Mouse (Mus musculus) B cell, adult 2 months (primary cell): ENCODE data around the gene Ganab.
"Not testable (repeated sequence)": the region's sequence is repeated elsewhere in the genome, so short reads cannot be mapped to it uniquely, and the experiment has no call there.

ENCODE experiments used
- DNase-seq, 2 experiments: peaks; one replicate each; pipeline ENCODE4 v3.0.0; 2022

Gene Ganab

DNA sequence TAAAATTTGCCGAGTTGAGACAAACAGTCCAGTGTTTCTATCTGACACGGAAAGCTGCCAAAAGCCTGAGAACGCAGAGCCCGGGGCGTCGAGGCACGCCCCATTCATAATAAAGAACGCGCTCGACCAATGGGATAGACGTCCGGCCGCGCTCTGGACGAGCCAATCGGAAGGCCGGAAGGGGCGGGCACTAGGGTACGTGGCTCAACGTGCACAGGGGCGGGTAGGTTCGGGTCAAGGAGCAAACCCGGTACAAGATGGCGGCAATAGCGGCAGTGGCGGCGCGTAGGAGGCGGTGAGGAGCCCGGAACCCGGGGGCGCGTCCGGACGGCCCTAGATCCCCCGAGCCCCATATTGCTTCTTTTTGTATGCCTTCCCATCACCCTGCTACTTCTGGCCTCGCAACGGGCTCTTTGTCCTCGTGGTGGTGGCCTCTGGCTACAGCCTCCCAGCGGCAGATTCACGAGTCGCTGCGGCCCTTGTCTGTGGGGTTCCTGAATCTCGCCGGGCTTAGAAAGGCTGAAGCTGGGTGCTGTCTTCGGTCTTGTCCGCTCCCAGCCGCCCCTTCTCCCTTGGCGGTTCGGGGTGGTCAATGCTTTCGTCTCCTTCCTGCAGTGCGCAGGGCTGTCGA, at the start of gene Ganab:
Ganab (plus strand) TSS at position 207 of the 631 bp plus-strand sequence.
- DNase-seq: peak; percentile 96

DNA sequence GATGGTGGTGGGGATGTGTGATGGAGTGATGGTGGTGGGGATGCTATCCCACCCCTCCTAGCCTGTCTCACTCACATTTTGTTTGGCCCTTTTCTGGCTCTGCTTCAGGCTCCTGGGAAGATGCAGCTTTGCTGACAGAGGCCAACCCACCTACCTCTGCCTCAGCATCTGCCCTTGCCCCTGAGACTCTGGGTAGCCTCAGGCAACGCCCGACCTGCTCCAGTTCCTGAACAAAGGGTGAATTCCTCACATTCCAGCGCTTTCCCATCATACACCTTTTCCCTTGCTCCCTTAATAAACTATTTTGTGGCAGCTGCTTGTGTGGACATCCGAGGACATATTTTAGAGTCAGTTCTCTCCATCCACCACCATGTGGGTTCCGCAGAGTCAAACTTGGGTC, 49.5 kb upstream of the Ganab start:
- DNase-seq: no peak

DNA sequence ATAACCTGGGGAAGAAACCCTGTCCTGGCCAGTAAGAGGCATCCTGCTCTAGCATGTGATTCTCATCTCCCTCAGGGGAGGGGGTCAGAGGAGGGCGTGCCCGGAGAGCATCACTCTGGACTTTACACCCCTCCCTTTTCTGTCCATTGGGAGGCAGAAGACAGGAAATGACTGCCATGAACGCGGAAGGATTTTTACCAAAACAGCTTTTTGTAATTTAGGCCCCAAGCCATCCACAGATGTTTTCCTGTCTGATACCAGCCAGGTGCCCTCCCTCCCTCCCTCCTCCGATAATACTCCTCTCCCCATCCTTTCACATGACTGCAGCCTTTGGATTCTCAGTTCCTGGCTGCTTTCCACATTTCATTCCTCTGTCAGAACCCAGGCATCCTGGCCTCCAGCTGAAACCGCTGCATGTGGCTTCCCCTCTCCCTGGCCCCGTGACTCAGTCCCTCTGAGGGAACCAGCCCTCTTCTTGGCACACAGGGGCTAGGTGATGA, 47.4 kb upstream of the Ganab start, which contains the start of gene Lrrn4cl:
Lrrn4cl (plus strand) TSS at position 367 of the 500 bp plus-strand sequence.
- no peak for DNase-seq

DNA sequence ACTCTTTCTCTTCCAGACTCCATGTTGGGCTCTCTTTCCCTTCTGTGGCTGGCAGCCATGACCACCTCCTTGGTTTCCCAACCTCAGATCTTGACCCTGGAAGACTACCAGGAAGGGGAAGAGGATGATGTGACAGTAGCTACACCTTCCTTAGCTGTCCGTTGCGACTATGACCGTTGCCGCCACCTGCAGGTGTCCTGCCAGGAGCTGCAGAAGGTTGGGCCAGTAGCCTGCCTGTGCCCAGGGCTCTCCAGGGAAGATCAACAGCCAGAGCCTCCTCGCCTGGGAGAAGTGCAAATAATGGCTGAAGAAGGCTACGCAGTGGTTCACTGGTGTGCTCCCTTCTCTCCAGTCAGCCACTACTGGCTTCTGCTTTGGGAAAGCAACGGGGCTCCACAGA, 46.2 kb upstream of the Ganab start:
- no peak for DNase-seq

DNA sequence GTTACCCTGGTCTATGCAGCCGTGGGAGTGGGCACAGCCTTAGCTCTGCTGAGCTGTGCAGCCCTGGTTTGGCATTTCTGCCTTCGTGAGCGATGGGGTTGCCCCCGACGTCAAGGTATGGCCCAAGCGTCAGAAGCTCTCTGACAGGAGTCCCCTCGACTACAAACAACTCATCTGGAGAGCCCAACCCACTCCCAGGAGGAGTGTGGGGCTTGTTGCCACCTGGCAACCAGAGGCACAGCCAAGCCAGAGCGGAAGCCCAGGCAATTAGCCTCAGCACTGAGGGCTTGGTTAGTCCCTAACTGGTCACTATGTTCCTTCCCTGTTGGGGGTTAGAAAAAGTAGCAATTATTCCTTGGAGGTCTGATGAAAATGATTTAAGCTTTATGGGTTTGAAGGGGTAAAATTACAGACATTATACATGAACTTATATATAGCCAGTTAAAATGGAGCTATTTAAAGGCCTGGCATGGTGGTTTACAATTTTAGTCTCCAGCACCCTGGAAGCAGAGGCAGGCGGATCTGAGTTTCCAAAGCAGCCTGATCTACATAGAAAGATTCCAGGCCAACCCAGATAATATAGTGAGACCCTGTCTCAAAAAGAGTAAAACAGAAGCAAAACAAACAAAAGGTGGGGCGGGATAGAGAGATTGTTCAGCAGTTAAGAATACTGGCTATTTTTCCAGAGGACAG, 45.5 kb upstream of the Ganab start:
- DNase-seq: no peak

DNA sequence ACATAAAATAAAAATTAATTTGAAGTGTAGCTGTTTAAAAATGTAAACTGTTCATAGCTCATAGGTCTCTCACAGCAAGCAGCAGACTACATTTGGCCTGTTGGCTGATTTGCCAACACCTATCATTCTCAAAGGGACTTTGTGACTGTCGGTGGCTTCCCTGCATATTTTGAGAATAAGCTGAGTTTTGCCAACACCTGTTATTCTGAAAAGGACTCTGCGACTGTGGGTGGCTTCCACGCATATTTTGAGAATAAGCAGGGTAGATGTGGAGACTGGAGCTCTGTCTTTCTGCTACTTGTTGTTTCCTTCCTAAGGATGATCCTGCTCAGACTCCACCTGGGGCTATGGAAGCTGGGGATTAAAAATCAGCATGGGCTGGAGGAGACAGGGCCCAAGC, 44.8 kb upstream of the Ganab start:
- no peak for DNase-seq

DNA sequence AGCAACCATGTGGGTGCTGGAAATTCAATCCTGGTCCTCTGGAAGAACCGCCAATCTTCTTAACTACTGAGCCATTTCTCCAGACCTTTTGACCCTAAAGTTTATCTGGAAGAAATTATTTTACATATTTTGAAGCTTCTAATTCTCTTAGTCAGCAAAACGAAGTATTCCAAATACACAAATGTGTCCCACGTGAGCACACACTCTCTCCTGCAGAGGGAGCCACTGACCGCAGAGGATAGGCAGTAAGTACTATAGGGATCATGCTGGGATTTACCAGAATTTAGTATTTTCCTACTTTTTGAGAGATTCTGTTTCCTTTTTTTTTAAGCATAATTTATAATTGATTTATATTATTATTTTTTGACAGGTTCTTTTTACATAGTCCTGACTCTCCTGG, 40.2 kb upstream of the Ganab start:
- peak; percentile 41 to 46 for DNase-seq

DNA sequence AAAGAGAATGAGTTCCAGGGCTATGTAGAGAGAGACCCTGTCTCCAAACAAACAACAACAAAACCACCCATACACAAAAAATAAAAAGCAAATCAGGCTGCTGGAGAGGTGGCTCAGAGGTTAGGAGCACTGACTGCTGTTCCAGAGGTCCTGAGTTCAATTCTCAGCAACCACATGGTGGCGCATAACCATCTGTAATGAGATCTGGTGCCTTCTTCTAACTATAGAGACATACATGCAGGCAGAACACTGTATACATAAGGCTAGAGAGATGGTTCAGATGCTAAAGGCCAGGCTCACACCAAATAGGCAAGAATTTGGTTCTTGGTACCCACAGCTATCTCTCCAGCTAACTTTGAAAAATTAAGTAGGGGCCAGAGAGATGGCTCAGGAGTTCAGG, 38.9 kb upstream of the Ganab start:
- peak; percentile 59 to 61 for DNase-seq

DNA sequence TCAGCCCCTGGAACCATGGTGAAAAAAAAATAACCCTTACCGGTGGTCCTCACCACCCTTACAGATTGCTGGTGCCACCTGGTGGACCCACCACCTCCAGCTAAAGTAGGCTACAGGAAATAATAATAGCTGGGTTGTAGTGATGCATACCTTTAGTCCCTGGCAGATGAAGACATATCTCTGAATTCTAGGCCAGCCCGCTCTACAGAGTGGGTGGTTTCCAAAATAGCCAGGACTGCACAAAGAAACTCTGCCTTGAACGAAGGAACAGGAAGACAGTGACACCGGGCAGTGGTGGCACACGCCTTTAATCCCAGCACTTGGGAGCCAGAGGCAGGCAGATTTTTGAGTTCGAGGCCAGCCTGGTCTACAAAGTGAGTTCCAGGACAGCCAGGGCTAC, 33.6 kb upstream of the Ganab start:
- DNase-seq: no peak

DNA sequence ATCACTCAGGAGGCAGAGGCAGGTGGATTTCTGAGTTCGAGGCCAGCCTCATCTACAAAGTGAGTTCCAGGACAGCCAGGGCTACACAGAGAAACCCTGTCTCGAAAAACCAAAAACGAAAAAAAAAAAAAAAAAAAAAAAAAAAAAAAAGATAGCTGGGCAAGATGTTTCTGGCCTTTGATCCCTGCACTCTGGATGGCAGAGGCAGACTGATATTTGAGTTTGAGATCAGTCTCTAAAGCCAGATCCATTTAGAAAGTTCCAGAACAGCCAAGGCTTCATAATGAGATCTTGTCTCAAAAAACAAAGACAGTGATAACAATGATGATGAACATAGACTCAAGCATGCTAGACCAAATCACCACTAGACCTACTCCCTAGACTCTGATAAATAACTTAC, 27.5 kb upstream of the Ganab start:
- DNase-seq: not testable (repeated sequence)

DNA sequence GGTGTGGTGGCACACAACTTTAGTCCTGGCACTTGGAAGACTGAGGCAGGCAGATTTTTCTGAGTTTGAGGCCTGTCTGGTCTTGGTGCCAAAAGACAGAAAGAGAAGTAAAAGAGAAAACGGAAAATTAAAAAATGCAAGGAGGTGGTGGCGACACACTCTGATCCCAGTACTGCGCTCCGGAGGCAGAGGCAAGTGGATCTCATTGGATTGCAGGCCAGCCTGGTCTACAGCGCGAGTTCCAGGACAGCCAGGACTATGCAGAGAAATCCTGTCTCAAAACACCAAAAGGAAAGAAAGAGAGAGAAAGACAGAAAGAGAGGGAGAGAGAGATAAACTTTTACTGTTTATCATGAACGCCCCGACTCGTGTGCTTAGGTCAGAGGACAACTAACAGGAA, 27.0 kb upstream of the Ganab start:
- no peak for DNase-seq

DNA sequence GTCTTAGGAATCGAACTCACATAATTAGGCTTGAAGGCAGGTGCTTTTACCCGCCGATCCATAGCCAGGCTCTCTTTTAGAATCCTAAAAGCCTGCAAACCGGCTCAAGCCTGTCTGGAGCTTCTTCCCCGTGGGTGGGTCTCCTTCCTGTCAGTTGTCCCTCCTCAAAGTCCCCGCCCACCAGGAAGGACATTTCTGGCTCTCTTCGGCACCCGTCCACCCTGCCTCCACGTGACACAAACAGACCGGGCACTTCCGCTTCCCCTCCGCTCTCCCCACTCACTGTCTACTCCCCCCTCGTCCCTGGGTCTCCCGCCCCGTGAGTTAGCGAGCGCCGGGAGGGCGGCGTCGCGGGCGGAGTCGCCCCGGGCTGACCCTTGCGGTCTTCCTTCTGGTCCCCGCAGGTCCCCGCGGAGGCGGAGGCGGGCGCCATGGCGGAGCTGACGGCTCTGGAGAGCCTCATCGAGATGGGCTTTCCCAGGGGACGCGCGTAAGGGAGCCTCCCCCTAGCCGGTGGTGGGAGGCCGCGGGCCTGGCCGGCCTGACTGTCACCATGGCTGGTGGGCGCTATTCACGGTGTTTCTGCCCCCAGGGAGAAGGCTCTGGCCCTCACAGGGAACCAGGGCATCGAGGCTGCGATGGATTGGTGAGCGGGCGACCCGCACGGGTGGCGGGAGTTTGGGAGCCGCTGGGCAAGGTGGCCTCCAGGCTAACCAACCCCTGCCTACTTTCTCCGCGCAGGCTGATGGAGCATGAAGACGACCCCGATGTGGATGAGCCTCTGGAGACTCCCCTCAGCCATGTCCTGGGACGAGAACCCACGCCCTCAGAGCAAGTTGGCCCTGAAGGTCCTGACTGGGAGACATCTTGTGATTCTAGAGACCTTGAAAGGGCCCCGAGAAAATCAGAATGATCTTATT, 26.3 kb upstream of the Ganab start, which contains the start of gene Ubxn1:
Ubxn1 (plus strand) TSS at position 230 of the 920 bp plus-strand sequence.
- peak; percentile 93 to 94 for DNase-seq

DNA sequence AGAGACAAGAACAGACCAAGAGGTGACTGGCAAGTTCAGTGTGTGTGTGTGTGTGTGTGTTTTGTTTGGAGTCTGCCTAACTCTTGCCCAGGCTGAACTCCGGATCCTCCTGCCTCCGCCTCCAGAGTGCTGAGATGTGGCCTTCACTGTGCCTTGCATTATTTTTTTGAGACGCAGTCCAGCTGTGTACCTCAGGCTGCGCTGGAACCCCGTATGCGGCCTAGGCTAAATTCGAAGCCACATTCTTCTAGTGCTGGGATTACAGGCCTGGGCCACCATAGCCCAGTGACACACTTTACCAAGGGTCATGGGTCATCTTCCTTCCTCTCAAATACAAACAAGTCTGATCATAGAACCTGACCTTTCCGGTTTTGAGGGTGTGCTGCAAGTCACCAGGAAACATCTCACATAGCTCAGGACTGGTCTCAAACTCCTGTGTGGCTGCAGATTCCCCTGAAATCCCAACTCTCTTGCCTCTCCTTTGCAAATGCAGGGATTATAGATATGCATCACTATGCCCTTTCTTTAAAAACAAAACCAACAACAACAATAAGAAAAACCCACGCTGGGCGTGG, 25.5 kb upstream of the Ganab start:
- DNase-seq: no peak

DNA sequence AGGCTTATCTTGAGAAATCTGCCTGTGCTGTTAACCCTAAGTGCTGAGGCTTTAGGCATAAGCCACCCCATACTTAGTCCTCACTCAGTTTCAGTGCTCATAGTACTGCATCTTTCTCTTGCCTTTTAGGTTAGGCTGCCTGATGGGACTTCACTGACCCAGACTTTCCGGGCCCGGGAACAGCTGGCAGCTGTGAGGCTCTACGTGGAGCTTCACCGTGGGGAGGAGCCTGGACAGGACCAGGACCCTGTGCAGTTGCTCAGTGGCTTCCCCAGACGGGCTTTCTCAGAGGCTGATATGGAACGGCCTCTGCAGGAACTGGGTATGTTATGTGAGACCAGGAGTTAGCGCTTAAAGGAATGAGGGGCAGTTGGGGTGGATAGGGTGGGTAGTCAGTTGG, 22.8 kb upstream of the Ganab start:
- no peak for DNase-seq

DNA sequence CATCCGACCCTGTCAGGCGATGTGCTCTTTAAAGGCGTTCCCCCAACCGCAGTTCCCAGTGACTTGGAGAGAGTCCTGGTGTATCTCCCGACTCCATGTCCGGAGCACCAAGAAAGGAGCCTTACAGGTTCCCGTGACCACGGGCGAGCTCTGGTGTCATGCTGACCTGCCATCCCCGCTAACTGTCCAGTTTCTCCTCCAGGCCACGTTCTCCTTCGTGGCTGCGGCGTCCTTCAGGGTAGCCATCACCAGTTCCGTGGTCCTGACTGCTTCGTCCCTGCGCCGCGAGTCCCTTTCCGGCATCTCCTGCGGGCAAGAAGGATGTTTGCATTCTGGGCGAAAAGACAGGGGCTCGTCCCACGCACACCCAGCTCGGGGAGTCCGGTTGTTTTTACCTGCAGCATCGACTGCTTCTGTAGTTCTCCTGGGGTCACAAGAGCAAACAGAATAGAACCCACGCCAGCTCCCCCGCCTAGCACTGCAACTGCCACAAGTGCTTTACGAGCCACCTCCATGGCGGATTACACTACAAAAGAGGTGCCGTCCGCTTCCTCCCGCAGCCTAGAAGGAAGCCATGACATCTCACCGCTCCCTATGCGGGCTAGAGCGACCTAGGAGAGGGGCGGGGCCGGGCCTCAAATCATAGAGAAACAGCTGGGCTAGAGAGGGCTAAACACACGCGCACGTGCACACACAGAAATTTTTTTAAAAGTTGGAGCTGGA, 17.4 kb upstream of the Ganab start, which contains the start of gene Uqcc3:
Uqcc3 (minus strand) TSS at position 613 of the 723 bp plus-strand sequence.
- DNase-seq: peak; percentile 90 to 91

DNA sequence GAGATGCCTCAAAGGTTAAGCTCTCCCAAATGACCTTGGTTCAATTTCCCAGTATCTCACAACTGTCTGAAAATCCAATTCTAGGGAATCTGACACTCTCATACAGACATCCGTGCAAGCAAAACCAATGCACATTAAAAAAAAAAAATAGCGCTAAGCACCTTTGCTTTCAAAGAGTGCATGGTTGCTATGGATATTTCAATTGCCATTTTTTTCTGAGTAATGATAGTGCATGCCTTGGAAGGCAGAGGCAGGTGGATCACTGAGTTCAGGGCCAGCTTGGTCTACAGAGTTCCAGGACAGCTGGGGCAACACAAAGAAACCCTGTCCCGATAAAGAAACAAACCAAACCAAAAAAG, 16.9 kb upstream of the Ganab start:
- no peak for DNase-seq

DNA sequence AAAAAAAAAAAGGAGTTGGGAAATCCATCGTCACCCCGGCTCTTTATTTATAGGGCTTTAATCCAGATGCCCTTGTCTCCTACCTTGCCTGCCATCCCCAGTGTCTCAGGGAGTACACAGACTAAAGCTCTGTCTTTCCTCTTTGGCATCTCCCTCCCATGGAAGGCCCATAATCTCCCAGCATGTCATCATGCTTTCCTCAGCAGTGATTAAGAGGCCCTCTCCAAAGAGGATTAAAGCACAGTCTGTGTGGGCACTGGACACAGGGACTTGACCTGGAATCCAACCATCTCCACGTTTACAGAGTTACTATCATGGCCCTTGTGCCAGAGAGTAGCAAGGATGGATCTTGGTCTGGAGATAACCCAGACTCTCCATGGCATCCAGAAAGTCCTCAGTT, 14.3 kb upstream of the Ganab start, which contains the start of the genes Lbhd1 and Gm49403:
Lbhd1 (plus strand) TSS at position 117 of the 400 bp plus-strand sequence.
Gm49403 (plus strand) TSS at position 315 of the 400 bp plus-strand sequence.
- no peak for DNase-seq

DNA sequence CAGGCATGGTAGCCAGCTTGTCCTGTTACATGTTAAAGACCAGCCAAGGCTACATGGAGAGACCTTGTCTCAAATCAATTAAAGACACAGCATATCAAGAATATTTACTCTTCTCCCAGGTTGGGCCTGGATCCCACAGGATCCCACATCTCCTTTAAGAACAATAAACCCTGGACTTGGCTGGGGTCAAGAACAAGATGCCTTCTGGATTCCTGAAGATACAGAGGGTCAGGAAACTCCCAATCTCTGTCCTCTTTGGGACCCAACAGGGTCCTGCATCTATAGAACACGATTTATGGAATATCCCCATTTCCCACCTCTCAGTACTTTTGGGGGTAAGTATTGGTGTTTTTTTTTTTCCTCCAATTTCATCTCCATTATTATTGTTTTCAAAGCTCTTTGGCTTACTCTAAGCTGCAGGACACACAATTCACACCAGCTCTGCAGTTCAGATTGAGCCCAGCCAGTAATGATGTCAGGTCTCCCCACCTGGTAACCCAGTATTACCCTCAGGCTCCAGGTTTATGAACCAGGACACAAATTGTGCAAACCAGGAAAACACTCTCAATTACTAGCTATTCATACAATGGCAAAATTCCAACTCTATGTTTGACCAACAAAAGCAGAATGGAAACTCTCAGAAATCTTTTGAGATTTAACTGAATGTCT, 10.8 kb upstream of the Ganab start:
- no peak for DNase-seq

DNA sequence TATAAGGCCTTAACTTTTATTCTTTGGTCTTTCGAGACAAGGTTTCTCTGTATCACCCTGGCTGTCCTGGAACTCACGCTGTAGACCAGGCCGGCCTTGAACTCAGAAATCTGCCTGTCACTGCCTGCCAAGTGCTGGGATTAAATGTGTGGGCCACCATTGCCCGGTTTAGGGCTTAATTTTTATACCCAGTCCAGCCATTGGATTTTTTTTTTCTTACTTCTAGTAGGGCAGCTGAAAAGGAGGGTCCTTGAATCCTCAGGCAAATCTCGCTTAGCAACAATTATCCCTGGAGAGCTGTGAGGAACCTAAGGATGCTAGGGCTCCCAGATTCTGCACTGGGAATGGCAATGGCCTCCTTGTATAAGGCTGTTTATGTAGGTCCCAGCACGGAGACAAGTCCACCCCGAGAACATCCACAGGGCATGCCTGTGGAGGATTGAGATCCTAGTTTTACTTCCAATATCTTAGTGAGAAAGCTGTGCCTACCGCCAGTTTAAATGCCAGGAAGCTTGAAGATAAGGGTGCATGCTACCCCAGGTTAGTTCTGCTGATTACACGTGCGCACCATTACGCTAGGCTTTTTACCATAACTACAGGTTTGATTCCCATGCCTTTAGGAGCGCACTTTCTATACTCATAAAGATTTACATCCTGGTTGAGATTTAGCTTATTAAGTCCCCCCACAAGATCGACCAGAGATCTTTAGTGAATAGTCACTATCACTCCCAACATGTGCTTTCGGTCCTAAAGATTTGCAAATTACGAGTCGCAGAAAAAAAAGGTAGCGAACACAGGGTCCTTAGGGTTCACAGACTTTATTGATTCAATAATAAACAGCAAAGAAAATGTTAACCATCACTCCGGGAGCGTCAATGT, 10.0 kb upstream of the Ganab start:
- no peak for DNase-seq
